Mouse (Mus musculus): ENCODE measurements at regions not wholly inside any gene's neighbourhood (a gene's known extent, or its start where the extent isn't known, plus 50 kb on each side); places are given as distances from the start of the nearest gene placed in this dataset.

DNA sequence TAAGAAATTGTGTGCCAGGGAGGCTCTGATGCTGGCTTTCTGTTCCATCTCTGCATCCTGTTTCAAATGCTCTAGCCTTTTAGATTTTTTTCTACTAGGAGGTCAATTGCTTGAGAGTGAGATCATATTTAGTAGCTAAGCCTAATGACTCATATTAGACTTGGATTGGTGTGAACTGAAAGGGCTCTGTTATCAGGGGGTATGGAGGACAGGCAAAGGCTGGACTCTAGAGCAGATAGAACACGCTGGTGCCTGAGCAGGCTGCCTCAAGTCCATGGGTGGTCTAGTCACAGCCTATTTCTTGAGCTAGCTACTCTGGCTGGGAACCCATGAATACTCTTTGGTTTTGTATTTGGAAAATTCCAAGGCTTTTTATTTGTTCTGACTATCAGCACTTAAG lies 66.2 kb upstream of the Tnik start:
- WGBS, result 56% methylated on average over 1 of the region's 1 CpGs
- no peak overlapping the region for H3K4me3 ChIP-seq (ENCODE audit: low read depth, low read length)
- no peak for TF ChIP-seq CTCF (IDR thresholded peaks at IDR 0.05; ENCODE audit: low read depth)

DNA sequence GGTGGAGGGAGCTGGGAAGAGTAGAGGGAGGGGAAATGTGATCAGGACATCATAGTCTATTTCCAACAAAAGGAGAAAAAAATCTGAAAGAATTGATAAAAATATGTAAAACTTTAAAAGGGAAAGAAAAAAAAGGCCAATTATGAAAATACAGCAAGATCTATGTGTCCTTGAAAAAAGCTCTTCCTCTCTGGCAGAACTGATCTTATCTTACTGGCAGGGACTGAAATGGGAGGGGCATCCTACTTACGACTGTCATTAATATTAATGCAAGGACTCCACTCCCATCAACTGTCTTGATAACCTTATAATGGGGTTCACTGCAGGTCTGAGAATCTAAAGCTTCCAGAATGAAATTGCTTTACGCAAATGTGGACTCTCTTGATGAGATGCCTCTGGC lies 53.7 kb upstream of the Tnik start:
- TF ChIP-seq CTCF (IDR thresholded peaks at IDR 0.05; ENCODE audit: low read depth), result no peak
- ATAC-seq, result no peak
- Histone ChIP-seq H3K4me2 (replicated peaks; ENCODE audit: low read depth) (no peak overlapping the region), H3K27me3 (replicated peaks; ENCODE audit: control insufficient read depth, insufficient read depth, low read length) (no peaks in the 10 kb centered on the region), H3K9ac (ENCODE audit: low read depth, low read length) (no peak overlapping the region), H3K4me1 (replicated peaks; ENCODE audit: control insufficient read depth, insufficient read depth, low read length) (0 out of 2 replicates have a peak, but pooled peaks cover 2% of the 10 kb centered on the region), H3K27ac (ENCODE audit: low read depth, low read length) (no peak overlapping the region), H3K9me3 (ENCODE audit: control insufficient read depth) (no peaks in the 10 kb centered on the region), H3K4me3 (ENCODE audit: low read depth, low read length) (no peak overlapping the region), H3K36me3 (ENCODE audit: control insufficient read depth, insufficient read depth) (no peaks in the 10 kb centered on the region)
- WGBS, result 55% methylated on average over 2 of the region's 2 CpGs

More for the DNA sequence above, 66.2 kb upstream of the Tnik start:
- H3K27ac ChIP-seq (ENCODE audit: low read depth, low read length), result no peak overlapping the region
- H3K9ac ChIP-seq (ENCODE audit: low read depth, low read length), result no peak overlapping the region
- ATAC-seq, result no peak
- H3K36me3 ChIP-seq (ENCODE audit: control insufficient read depth, insufficient read depth), result no peaks in the 10 kb centered on the region
- no peak overlapping the region for H3K4me2 ChIP-seq (replicated peaks; ENCODE audit: low read depth)
- no peaks in the 10 kb centered on the region for H3K4me1 ChIP-seq (replicated peaks; ENCODE audit: control insufficient read depth, insufficient read depth, low read length)
- H3K9me3 ChIP-seq (ENCODE audit: control insufficient read depth), result no peaks in the 10 kb centered on the region
- no peaks in the 10 kb centered on the region for H3K27me3 ChIP-seq (replicated peaks; ENCODE audit: control insufficient read depth, insufficient read depth, low read length)

DNA sequence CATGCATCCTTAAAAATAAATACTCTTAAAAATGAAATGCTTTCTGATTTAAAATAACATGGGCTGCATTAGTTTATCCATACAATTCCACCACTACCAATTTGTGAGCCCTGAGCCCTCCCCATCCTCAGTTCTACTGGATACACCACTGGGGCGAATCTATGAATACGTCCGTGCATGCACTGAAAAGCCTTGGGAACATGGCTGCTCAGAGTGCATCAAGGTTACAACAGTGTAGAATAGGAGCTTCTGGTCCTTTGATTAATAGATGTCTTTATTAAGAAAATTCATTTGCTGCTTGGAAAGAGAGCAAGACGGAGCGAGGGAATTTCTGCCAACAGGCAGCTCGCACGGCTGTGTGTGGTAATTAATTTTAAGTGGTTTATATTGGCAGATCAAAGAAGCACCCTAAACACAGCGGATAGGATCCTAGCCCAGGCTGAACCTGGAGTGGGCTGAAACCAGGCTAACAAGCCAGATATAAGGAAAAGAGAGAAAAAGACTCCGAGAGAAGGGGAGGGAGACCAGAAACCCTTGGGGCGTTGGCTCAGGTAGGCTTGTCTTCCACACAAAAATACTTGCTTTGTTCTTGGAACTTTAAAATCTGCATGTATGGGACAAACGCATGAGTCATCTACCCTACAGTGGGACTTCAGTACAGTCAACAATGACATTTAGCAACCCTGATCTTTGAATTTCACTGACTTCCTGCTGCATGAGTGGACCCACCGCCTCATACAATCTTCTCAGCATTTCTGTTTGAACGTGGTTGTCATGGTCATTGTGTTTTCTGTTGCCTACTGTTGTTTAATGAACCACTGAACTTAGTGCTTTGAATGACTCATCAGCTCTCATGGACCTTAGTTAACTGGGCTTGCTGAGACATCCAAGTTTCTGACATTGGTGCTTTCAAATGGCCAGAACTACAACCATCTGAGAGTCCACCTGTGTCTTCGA lies 51.9 kb upstream of the Tnik start:
- WGBS, result 78% methylated on average over 14 of the region's 14 CpGs
- no peak for TF ChIP-seq CTCF (IDR thresholded peaks at IDR 0.05; ENCODE audit: low read depth)

More for the DNA sequence above, 51.9 kb upstream of the Tnik start:
- no peak overlapping the region for H3K9ac ChIP-seq (ENCODE audit: low read depth, low read length)
- 0 out of 2 replicates have a peak, but pooled peaks cover 5% of the 10 kb centered on the region for H3K4me1 ChIP-seq (replicated peaks; ENCODE audit: control insufficient read depth, insufficient read depth, low read length)
- H3K9me3 ChIP-seq (ENCODE audit: control insufficient read depth), result no peaks in the 10 kb centered on the region
- no peak overlapping the region for H3K27ac ChIP-seq (ENCODE audit: low read depth, low read length)
- no peaks in the 10 kb centered on the region for H3K27me3 ChIP-seq (replicated peaks; ENCODE audit: control insufficient read depth, insufficient read depth, low read length)
- no peak overlapping the region for H3K4me2 ChIP-seq (replicated peaks; ENCODE audit: low read depth)
- ATAC-seq, result peak; percentile 16; the same call in 1 of the 2 replicates
- no peaks in the 10 kb centered on the region for H3K36me3 ChIP-seq (ENCODE audit: control insufficient read depth, insufficient read depth)
- H3K4me3 ChIP-seq (ENCODE audit: low read depth, low read length), result no peak overlapping the region

Data from intestine, postnatal 0 days (tissue).